Mouse (Mus musculus) A20 (cell line): ENCODE results near the gene Kmo.

Experiments used
- DNase-seq: peaks from one replicate; pipeline ENCODE4 v3.0.0-alpha.2; 2011; ENCODE audit warnings: low read depth, low spot score

The Kmo gene

GRCm38 (mm10) chr1:175693429-175693960 is 73.3 kb downstream of the Kmo start:
- no peak for DNase-seq

- DNase-seq = no peak
Measured at GRCm38 (mm10) chr1:175698293-175698692, 78.1 kb downstream of the Kmo start, which contains the start of gene Wdr64. Wdr64 (plus strand) TSS chr1:175698593.

- DNase-seq = no peak
Measured at GRCm38 (mm10) chr1:175699375-175699774, 79.2 kb downstream of the Kmo start.

DNA sequence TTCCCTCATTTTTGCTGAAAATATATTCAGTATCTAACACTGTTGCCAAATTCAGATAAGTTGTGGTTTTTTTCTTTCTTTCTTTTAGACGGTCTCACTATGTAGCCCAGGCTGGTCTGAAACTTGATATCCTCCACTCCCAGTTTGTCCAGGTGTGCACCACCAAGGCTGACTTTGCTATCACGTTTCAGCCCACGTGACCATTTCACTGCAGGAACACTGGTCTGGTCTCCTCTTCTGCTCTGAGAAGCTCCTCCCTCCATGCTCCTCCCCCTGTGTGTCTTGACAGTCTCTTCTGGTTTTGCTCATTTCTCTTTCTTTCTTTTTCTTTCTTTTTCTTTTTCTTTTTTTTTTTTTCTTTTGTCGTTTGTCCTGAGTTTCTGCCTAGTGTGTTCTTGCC is 79.6 kb downstream of the Kmo start:
- peak; percentile 19 for DNase-seq

DNA sequence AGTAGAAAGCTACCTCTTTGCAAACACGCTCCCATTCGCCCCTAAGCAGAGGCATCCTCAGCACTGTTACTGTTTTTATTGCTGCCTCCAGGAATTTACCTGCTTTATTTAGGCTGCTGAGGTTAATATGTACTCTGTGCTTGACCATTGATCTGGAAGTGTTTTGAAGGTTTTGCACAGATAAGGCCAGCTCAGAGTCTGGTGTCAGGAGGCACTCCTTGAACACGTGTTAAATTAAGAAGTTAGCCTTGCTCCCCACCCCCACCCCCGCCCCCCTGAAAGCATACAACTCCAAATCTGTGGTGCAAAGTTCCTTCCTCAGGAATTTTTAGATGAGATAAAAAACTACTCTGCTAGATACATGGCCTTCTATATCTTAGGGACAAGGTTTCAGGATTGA is 81.0 kb downstream of the Kmo start:
- DNase-seq = no peak

DNA sequence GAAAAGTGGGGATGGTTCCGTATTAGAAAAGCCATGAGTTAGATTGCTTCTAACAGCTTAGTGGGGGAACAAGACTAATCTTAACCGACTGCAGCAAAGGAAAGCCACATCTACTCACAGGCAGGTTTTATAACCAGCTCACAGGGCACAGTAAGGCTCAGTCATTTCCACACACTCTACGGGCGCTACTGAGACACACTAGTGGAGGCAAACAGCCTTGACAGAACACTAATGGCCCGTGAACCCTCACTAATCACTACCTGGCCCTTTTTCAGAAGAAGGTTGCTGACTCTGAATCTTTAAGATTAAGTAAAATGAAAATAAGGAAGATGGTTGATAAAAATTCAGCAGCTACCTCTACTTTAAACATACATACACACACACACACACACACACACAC is 87.4 kb downstream of the Kmo start:
- DNase-seq = no peak

- DNase-seq = no peak
Measured at GRCm38 (mm10) chr1:175708013-175708412, 87.8 kb downstream of the Kmo start.
